Mouse (Mus musculus): ENCODE results near the gene Grip2. TPM values are rescaled to one million over a fixed set of nuclear protein-coding genes. Genes with fewer than 3 reads are reported as not detected.

Gene Grip2
- total and polyA plus RNA-seq, 3 experiments, result 0.07 TPM; not detected in 2

- peaks cover 57% of the 10 kb centered on the region for H3K27me3 ChIP-seq (replicated peaks)
- DNase-seq (ENCODE audit: extremely low read depth), result no peak
- no peak overlapping the region for H3K4me2 ChIP-seq (ENCODE audit: insufficient read depth, low read depth, poor library complexity, severe bottlenecking)
- in situ Hi-C loops (cut with MboI; ENCODE audit: low pct_ligation_motif_present, low pct_unique_long_range_greater_than_20kb, low sequenced_read_pairs), result loop anchor here (5.0 kb wide), 1 partner anchor 98 kb away; the partner anchor contains the start of gene Ccdc174
- H3K79me2 ChIP-seq (replicated peaks; ENCODE audit: control insufficient read depth, extremely low read depth, insufficient read depth, poor library complexity, severe bottlenecking), result no peaks in the 10 kb centered on the region
- dilution Hi-C loops (cut with MboI; ENCODE audit: extremely low pct_ligation_motif_present, extremely low pct_unique_long_range_greater_than_20kb, low sequenced_read_pairs), result no loop called here
- H3K4me3 ChIP-seq (replicated peaks in 1 of 3; ENCODE audit: low read depth in 2 of 3, low read length in 2 of 3, poor library complexity in 1 of 3), result no peak overlapping the region
- TF ChIP-seq SIN3A (IDR thresholded peaks at IDR 0.05; ENCODE audit: low read length) (no peak), CHD1 (IDR thresholded peaks at IDR 0.05; ENCODE audit: low read depth, low read length) (no peak), TBP (conservative IDR thresholded peaks at IDR 0.05; ENCODE audit: low read depth, low read length) (no peak), UBTF (IDR thresholded peaks at IDR 0.05; ENCODE audit: low read depth, low read length) (no peak), USF2 (conservative IDR thresholded peaks at IDR 0.05; ENCODE audit: low read depth, low read length) (no peak), MYC (IDR thresholded peaks at IDR 0.05; ENCODE audit: low read depth, low read length) (no peak), PAX5 (IDR thresholded peaks at IDR 0.05; ENCODE audit: low read length) (no peak), HCFC1 (IDR thresholded peaks at IDR 0.05; ENCODE audit: low read depth, low read length) (no peak), ZMIZ1 (IDR thresholded peaks at IDR 0.05; ENCODE audit: low read depth, low read length) (no peak), TCF12 (IDR thresholded peaks at IDR 0.05; ENCODE audit: low read depth, low read length) (no peak), JUN (IDR thresholded peaks at IDR 0.05; ENCODE audit: insufficient read depth, low read depth, low read length) (no peak), JUND (conservative IDR thresholded peaks at IDR 0.05; ENCODE audit: low read depth, low read length) (no peak), RAD21 (IDR thresholded peaks at IDR 0.05; ENCODE audit: low read depth, low read length) (no peak)
- H3K4me1 ChIP-seq (ENCODE audit: control insufficient read depth in 1 of 2, insufficient read depth in 2 of 2), result no peaks in the 10 kb centered on the region
- no peak overlapping the region for H3K9ac ChIP-seq (ENCODE audit: insufficient read depth, low read depth)
- H3K9me3 ChIP-seq (replicated peaks; ENCODE audit: low read length), result no peaks in the 10 kb centered on the region
- no peak overlapping the region for H3K27ac ChIP-seq (ENCODE audit: insufficient read depth, low read depth)
- no peaks in the 10 kb centered on the region for H3K36me3 ChIP-seq (replicated peaks in 1 of 2; ENCODE audit: control insufficient read depth in 1 of 2, insufficient read depth in 1 of 2, low read length in 1 of 2)
These were observed 47.8 kb downstream of the Grip2 start for GRCm38 (mm10) chr6:91779206-91779605.

GRCm38 (mm10) chr6:91776543-91776942 lies 50.5 kb downstream of the Grip2 start:
- TF ChIP-seq RAD21 (IDR thresholded peaks at IDR 0.05; ENCODE audit: low read depth, low read length), result peak; percentile 94
- no peak for TF ChIP-seq KAT2A (IDR thresholded peaks at IDR 0.05; ENCODE audit: insufficient replicate concordance, low read length)
- peak; percentile 17; the same call in 1 of the 2 replicates for TF ChIP-seq NELFE (IDR thresholded peaks at IDR 0.05; ENCODE audit: low read depth, low read length)
- no peak for TF ChIP-seq GABPA (IDR thresholded peaks at IDR 0.05; ENCODE audit: insufficient replicate concordance, low read depth, low read length)
- TF ChIP-seq MAX (IDR thresholded peaks at IDR 0.05; ENCODE audit: low read length), result peak; percentile 71
- TF ChIP-seq ELF1 (IDR thresholded peaks at IDR 0.05; ENCODE audit: low read depth, low read length), result no peak
- no peak for TF ChIP-seq JUND (conservative IDR thresholded peaks at IDR 0.05; ENCODE audit: low read depth, low read length)
- peak; percentile 93 for TF ChIP-seq SMC3 (IDR thresholded peaks at IDR 0.05; ENCODE audit: low read depth, low read length)
- TF ChIP-seq E2F4 (IDR thresholded peaks at IDR 0.05; ENCODE audit: insufficient replicate concordance, low read depth, low read length), result no peak
- TF ChIP-seq MYC (IDR thresholded peaks at IDR 0.05; ENCODE audit: low read depth, low read length), result peak; percentile 79
- peak; percentile 78 for TF ChIP-seq ZC3H11A (IDR thresholded peaks at IDR 0.05; ENCODE audit: low read depth, low read length)
- no peak for TF ChIP-seq POLR2AphosphoS2 (IDR thresholded peaks at IDR 0.05; ENCODE audit: low read depth, low read length)
- no peak for TF ChIP-seq UBTF (IDR thresholded peaks at IDR 0.05; ENCODE audit: low read depth, low read length)
- no peak for TF ChIP-seq IRF4 (IDR thresholded peaks at IDR 0.05; ENCODE audit: low read depth, low read length)
- peak; percentile 76 to 95 for TF ChIP-seq CTCF (conservative IDR thresholded peaks at IDR 0.05 in 1 of 2, IDR thresholded peaks at IDR 0.05 in 1 of 2; ENCODE audit: low read depth in 2 of 2, low read length in 2 of 2)
- TF ChIP-seq ZKSCAN1 (IDR thresholded peaks at IDR 0.05; ENCODE audit: borderline replicate concordance, low read depth, low read length), result no peak
- no peak for TF ChIP-seq PAX5 (IDR thresholded peaks at IDR 0.05; ENCODE audit: low read length)
- TF ChIP-seq TCF12 (IDR thresholded peaks at IDR 0.05; ENCODE audit: low read depth, low read length), result 0 out of 2 replicates have a peak, but pooled peaks have one; percentile 25
- TF ChIP-seq POLR2A (IDR thresholded peaks at IDR 0.05; ENCODE audit: low read depth, low read length), result no peak
- no peak for TF ChIP-seq MEF2A (IDR thresholded peaks at IDR 0.05; ENCODE audit: borderline replicate concordance, low read depth, low read length)
- TF ChIP-seq EP300 (IDR thresholded peaks at IDR 0.05; ENCODE audit: low read length), result no peak
- TF ChIP-seq MXI1 (IDR thresholded peaks at IDR 0.05; ENCODE audit: low read depth, low read length), result no peak
- TF ChIP-seq ZNF384 (IDR thresholded peaks at IDR 0.05; ENCODE audit: low read depth, low read length), result no peak
- TF ChIP-seq SIN3A (IDR thresholded peaks at IDR 0.05; ENCODE audit: low read length), result no peak
- in situ Hi-C loops (cut with MboI; ENCODE audit: low pct_ligation_motif_present, low pct_unique_long_range_greater_than_20kb, low sequenced_read_pairs), result loop anchor here (5.0 kb wide), 1 partner anchor 101 kb away; the partner anchor contains the start of gene Ccdc174
- peaks cover 63% of the 10 kb centered on the region for H3K27me3 ChIP-seq (replicated peaks)

More at GRCm38 (mm10) chr6:91776543-91776942, 50.5 kb downstream of the Grip2 start:
- no peak overlapping the region for H3K9ac ChIP-seq (ENCODE audit: insufficient read depth, low read depth)
- H3K27ac ChIP-seq (ENCODE audit: insufficient read depth, low read depth), result no peak overlapping the region
- no peaks in the 10 kb centered on the region for H3K9me3 ChIP-seq (replicated peaks; ENCODE audit: low read length)
- DNase-seq (ENCODE audit: extremely low read depth), result peak; percentile 72
- H3K36me3 ChIP-seq (replicated peaks in 1 of 2; ENCODE audit: control insufficient read depth in 1 of 2, insufficient read depth in 1 of 2, low read length in 1 of 2), result no peaks in the 10 kb centered on the region
- no peak overlapping the region for H3K4me2 ChIP-seq (ENCODE audit: insufficient read depth, low read depth, poor library complexity, severe bottlenecking)
- dilution Hi-C loops (cut with MboI; ENCODE audit: extremely low pct_ligation_motif_present, extremely low pct_unique_long_range_greater_than_20kb, low sequenced_read_pairs), result no loop called here
- H3K79me2 ChIP-seq (replicated peaks; ENCODE audit: control insufficient read depth, extremely low read depth, insufficient read depth, poor library complexity, severe bottlenecking), result no peaks in the 10 kb centered on the region
- no peaks in the 10 kb centered on the region for H3K4me1 ChIP-seq (ENCODE audit: control insufficient read depth in 1 of 2, insufficient read depth in 2 of 2)
- H3K4me3 ChIP-seq (replicated peaks in 1 of 3; ENCODE audit: low read depth in 2 of 3, low read length in 2 of 3, poor library complexity in 1 of 3), result no peak overlapping the region

Data from CH12.LX (cell line).